Mouse (Mus musculus): Measurements from ENCODE around the gene Gm21693.
"Not testable (repeated sequence)": the region's sequence is repeated elsewhere in the genome, so short reads cannot be mapped to it uniquely, and the experiment has no call there.

Gm21693 gene

DNA sequence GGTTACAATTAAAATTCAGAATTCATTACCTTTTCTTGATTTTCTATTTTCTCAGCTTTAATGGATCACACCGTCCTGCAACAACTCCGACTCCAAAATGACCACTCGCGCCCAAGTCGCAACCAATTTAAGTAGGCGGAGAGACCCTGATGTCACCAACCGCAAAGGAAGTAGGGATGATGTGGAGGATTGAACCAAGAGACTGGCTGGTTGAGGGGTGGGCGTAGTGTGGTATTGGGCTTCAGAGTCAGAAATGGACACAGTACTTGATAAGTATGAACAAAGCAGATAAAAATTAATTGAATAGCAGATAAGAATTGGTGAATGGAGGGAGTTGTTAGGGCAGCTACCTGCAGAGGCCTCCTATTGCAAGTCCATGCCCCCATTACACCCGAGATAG lies at the start of gene Gm21693:
Gene Gm21693, minus strand, starts transcription at position 101 of the 400 bp plus-strand sequence.
- not testable (repeated sequence) for DNase-seq

DNA sequence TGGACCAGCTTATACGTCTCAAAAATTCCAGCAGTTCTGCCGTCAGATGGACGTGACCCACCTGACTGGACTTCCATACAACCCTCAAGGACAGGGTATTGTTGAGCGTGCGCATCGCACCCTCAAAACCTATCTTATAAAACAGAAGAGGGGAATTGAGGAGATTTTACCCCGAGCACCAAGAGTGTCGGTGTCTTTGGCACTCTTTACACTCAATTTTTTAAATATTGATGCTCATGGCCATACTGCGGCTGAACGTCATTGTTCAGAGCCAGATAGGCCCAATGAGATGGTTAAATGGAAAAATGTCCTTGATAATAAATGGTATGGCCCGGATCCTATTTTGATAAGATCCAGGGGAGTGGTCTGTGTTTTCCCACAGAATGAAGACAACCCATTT lies 4.5 kb downstream of the Gm21693 start:
- DNase-seq = peak; percentile 96

DNA sequence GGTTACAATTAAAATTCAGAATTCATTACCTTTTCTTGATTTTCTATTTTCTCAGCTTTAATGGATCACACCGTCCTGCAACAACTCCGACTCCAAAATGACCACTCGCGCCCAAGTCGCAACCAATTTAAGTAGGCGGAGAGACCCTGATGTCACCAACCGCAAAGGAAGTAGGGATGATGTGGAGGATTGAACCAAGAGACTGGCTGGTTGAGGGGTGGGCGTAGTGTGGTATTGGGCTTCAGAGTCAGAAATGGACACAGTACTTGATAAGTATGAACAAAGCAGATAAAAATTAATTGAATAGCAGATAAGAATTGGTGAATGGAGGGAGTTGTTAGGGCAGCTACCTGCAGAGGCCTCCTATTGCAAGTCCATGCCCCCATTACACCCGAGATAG lies 38.8 kb downstream of the Gm21693 start, which contains the start of gene Gm21677:
Gene Gm21677, minus strand, starts transcription at position 101 of the 400 bp plus-strand sequence.
- DNase-seq = not testable (repeated sequence)

Data from heart, adult 11 months (tissue).